Mouse (Mus musculus): Measurements from ENCODE around the gene Clspn. TPM values are rescaled to one million over a fixed set of nuclear protein-coding genes. Genes with fewer than 3 reads are reported as not detected.

The Clspn gene
- polyA plus RNA-seq, 1 experiment from 2014 or later: 54.4 TPM

Small RNAs within 50 kb of the gene (microRNA-seq; reads per million reads assigned to microRNA genes)
- gene Mir7119 (ENCODE audit: borderline number of aligned reads): 2.8 reads per million

Other genes starting within 250 kb of the Clspn start
- gene Adprhl2, start 235.2 kb upstream of the Clspn start, polyA plus RNA-seq (2014; fragmentation: Nextera tagmentation; extraction: Ambion mirVana): 44.6 and 48.0 TPM in 2 replicates
- gene Tekt2, start 231.2 kb upstream of the Clspn start, polyA plus RNA-seq (2014; fragmentation: Nextera tagmentation; extraction: Ambion mirVana): 3.4 and 3.5 TPM in 2 replicates
- gene Ago3, start 127.4 kb upstream of the Clspn start, polyA plus RNA-seq (2014; fragmentation: Nextera tagmentation; extraction: Ambion mirVana): 10.2 and 12.8 TPM in 2 replicates
- 10.6 and 11.0 TPM in 2 replicates for gene Ago1, start 88.4 kb upstream of the Clspn start, polyA plus RNA-seq (2014; fragmentation: Nextera tagmentation; extraction: Ambion mirVana)
- 1.3 and 1.9 TPM in 2 replicates for gene Ago4, start 23.5 kb upstream of the Clspn start, polyA plus RNA-seq (2014; fragmentation: Nextera tagmentation; extraction: Ambion mirVana)
- 1.4 and 1.8 TPM in 2 replicates for gene 5730409E04Rik, start 52.9 kb downstream of the Clspn start, polyA plus RNA-seq (2014; fragmentation: Nextera tagmentation; extraction: Ambion mirVana)
- 562 and 576 TPM in 2 replicates for gene Psmb2, start 120.7 kb downstream of the Clspn start, polyA plus RNA-seq (2014; fragmentation: Nextera tagmentation; extraction: Ambion mirVana)
- gene Tfap2e, start 179.3 kb downstream of the Clspn start, polyA plus RNA-seq (2014; fragmentation: Nextera tagmentation; extraction: Ambion mirVana): not detected in 2 replicates
- 21.2 and 23.3 TPM in 2 replicates for gene Ncdn, start 196.5 kb downstream of the Clspn start, polyA plus RNA-seq (2014; fragmentation: Nextera tagmentation; extraction: Ambion mirVana)
- 16.4 and 18.3 TPM in 2 replicates for gene AU040320, start 196.6 kb downstream of the Clspn start, polyA plus RNA-seq (2014; fragmentation: Nextera tagmentation; extraction: Ambion mirVana)